Mouse (Mus musculus) megakaryocyte, embryonic 14.5 days (primary cell): ENCODE measurements at regions not wholly inside any gene's neighbourhood (a gene's known extent, or its start where the extent isn't known, plus 50 kb on each side); places are given as distances from the start of the nearest gene placed in this dataset.

Experiments
- FLI1 ChIP-seq: IDR thresholded peaks from 2 replicates; pipeline ENCODE4 v1.6.1; 2012; ENCODE audit warnings: low read length, inconsistent platforms, mixed read lengths
- GATA1 ChIP-seq: IDR thresholded peaks from 3 replicates; pipeline ENCODE4 v1.6.1; 2012; ENCODE audit warnings: mixed read lengths, low read length, inconsistent platforms, borderline replicate concordance

DNA sequence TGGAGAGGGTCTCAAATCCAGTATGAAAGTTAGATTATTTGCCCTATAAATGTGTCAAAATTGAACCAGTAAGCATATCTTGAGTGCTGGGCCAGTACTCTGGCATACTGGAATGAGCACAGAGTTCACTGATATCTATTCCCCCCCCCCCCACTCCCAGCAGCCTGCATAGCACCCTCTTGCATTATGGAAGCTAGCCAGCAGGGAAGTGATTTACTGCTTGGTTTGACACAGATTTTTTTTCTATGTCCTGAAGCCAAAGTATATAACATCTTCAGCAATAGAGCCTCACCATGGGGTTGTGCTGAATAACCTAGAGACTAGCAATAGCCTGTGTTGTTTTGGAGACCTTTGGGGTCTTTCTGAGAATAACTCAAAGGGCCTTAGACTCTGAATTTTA, 123.5 kb upstream of the Dkk2 start:
- TF ChIP-seq GATA1 (no peak), FLI1 (no peak)
